Mouse (Mus musculus): Measurements from ENCODE around the gene Nrros. TPM values are rescaled to one million over a fixed set of nuclear protein-coding genes. Genes with fewer than 3 reads are reported as not detected.
"Not testable (repeated sequence)": the region's sequence is repeated elsewhere in the genome, so short reads cannot be mapped to it uniquely, and the experiment has no call there.

Gene Nrros
- total RNA-seq, 2 experiments from 2014 or later, result 7.3 to 10.3 TPM

DNA sequence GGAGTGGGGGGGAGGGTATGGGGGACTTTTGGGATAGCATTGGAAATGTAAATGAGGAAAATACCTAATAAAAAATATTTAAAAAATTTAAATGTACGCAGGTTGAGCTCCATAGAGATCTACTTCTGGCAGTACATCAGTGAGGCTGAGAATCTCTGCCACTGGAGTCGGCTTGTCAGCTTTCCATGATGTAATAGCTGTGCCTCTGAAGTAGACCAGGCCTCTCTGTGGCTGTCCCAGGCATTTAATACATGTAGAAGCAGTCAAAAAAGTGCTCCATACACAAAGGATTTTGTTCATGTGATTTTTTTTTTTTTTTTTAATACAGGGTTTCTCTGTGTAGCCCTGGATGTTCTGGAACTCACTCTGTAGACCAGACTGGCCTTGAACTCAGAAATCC lies 67.6 kb downstream of the Nrros start:
- intact Hi-C loops (cut with DNase I); DNase-seq (ENCODE audit: extremely low spot score in 1 of 2, low spot score in 2 of 2): not testable (repeated sequence)

Other genes with a start within 250 kb of the Nrros start
- gene Pigz, start 231.7 kb downstream of the Nrros start, total RNA-seq (2021), result 10 to 100 TPM in 1 of 2 experiments, 1 to 10 TPM in 1; 7.9 to 12.9 TPM
- gene 0610012G03Rik, start 217.1 kb downstream of the Nrros start, total RNA-seq (2021), result 10 to 100 TPM; 52.4 to 54.4 TPM
- gene Ncbp2, start 217.1 kb downstream of the Nrros start, total RNA-seq (2021), result 10 to 100 TPM; 44.8 to 45.9 TPM
- gene Senp5, start 162.3 kb downstream of the Nrros start, total RNA-seq (2021), result 10 to 100 TPM; 41.7 to 43.8 TPM
- gene Pak2, start 86.3 kb downstream of the Nrros start, total RNA-seq (2021), result 10 to 100 TPM; 29.0 to 30.5 TPM
- 10 to 100 TPM; 27.7 to 33.5 TPM for gene Pigx, start 65.9 kb downstream of the Nrros start, total RNA-seq (2021)
- 10 to 100 TPM; 59.0 to 63.1 TPM for gene Cep19, start 65.8 kb downstream of the Nrros start, total RNA-seq (2021)
- gene Bex6, start 14.2 kb upstream of the Nrros start, total RNA-seq (2021), result not detected
- 10 to 100 TPM; 39.7 to 39.8 TPM for gene Fbxo45, start 81.6 kb upstream of the Nrros start, total RNA-seq (2021)
- 10 to 100 TPM; 11.3 to 13.3 TPM for gene Wdr53, start 81.6 kb upstream of the Nrros start, total RNA-seq (2021)
- not detected for gene Smco1, start 105.9 kb upstream of the Nrros start, total RNA-seq (2021)
- gene Rnf168, start 111.9 kb upstream of the Nrros start, total RNA-seq (2021), result 10 to 100 TPM; 29.6 to 34.4 TPM
- gene Ubxn7, start 166.7 kb upstream of the Nrros start, total RNA-seq (2021), result 10 to 100 TPM; 52.5 to 59.5 TPM
- gene Tm4sf19, start 234.9 kb upstream of the Nrros start, total RNA-seq (2021), result under 1 TPM in 1 of 2 experiments, not detected in 1; 0.28 TPM